Mouse (Mus musculus): Measurements from ENCODE around the gene Hist1h2ab.
"Not testable (repeated sequence)": the region's sequence is repeated elsewhere in the genome, so short reads cannot be mapped to it uniquely, and the experiment has no call there.

The Hist1h2ab gene

GRCm38 (mm10) chr13:23752742-23753172 lies 1.8 kb downstream of the Hist1h2ab start:
- DNase-seq (ENCODE audit: extremely low read depth, low read depth, low spot score): no peak

- DNase-seq (ENCODE audit: extremely low read depth, low read depth, low spot score): no peak
Measured at GRCm38 (mm10) chr13:23753314-23754078, 2.6 kb downstream of the Hist1h2ab start.

GRCm38 (mm10) chr13:23755000-23755399 lies 4.1 kb downstream of the Hist1h2ab start:
- no peak for DNase-seq (ENCODE audit: extremely low read depth, low read depth, low spot score)

- DNase-seq (ENCODE audit: extremely low read depth, low read depth, low spot score): peak; percentile 74
Measured at GRCm38 (mm10) chr13:23756790-23757189, 5.9 kb downstream of the Hist1h2ab start, which contains the start of gene Hist1h4b. Hist1h4b (plus strand) TSS chr13:23757013.

- no peak for DNase-seq (ENCODE audit: extremely low read depth, low read depth, low spot score)
Measured at GRCm38 (mm10) chr13:23757211-23757773, 6.4 kb downstream of the Hist1h2ab start.

GRCm38 (mm10) chr13:23757921-23758320 lies 7.0 kb downstream of the Hist1h2ab start:
- DNase-seq (ENCODE audit: extremely low read depth, low read depth, low spot score): no peak

GRCm38 (mm10) chr13:23759251-23759771 lies 8.4 kb downstream of the Hist1h2ab start:
- no peak for DNase-seq (ENCODE audit: extremely low read depth, low read depth, low spot score)

- DNase-seq (ENCODE audit: extremely low read depth, low read depth, low spot score): no peak
Measured at GRCm38 (mm10) chr13:23759916-23760239, 9.0 kb downstream of the Hist1h2ab start.

- no peak for DNase-seq (ENCODE audit: extremely low read depth, low read depth, low spot score)
Measured at GRCm38 (mm10) chr13:23760240-23760971, 9.5 kb downstream of the Hist1h2ab start.

GRCm38 (mm10) chr13:23760972-23761864 lies 10.3 kb downstream of the Hist1h2ab start, which contains the start of gene Hist1h4a:
Hist1h4a (minus strand) TSS chr13:23761230.
- DNase-seq (ENCODE audit: extremely low read depth, low read depth, low spot score): no peak

- DNase-seq (ENCODE audit: extremely low read depth, low read depth, low spot score): not testable (repeated sequence)
Measured at GRCm38 (mm10) chr13:23761871-23762821, 11.2 kb downstream of the Hist1h2ab start, which contains the start of gene Hist1h3a. Hist1h3a (minus strand) TSS chr13:23762386.

GRCm38 (mm10) chr13:23763242-23763585 lies 12.3 kb downstream of the Hist1h2ab start:
- no peak for DNase-seq (ENCODE audit: extremely low read depth, low read depth, low spot score)

GRCm38 (mm10) chr13:23763586-23764323 lies 12.8 kb downstream of the Hist1h2ab start, which contains the start of gene Hist1h1a:
Hist1h1a (plus strand) TSS chr13:23763666.
- DNase-seq (ENCODE audit: extremely low read depth, low read depth, low spot score): no peak

- no peak for DNase-seq (ENCODE audit: extremely low read depth, low read depth, low spot score)
Measured at GRCm38 (mm10) chr13:23764324-23765171, 13.6 kb downstream of the Hist1h2ab start.

GRCm38 (mm10) chr13:23765172-23765513 lies 14.2 kb downstream of the Hist1h2ab start:
- no peak for DNase-seq (ENCODE audit: extremely low read depth, low read depth, low spot score)

GRCm38 (mm10) chr13:23766772-23767171 lies 15.8 kb downstream of the Hist1h2ab start:
- no peak for DNase-seq (ENCODE audit: extremely low read depth, low read depth, low spot score)

GRCm38 (mm10) chr13:23768834-23769397 lies 18.0 kb downstream of the Hist1h2ab start:
- no peak for DNase-seq (ENCODE audit: extremely low read depth, low read depth, low spot score)
